Mouse (Mus musculus) gastrocnemius, postnatal 14 days (tissue): ENCODE results near the gene Ift57. TPM values are rescaled to one million over a fixed set of nuclear protein-coding genes. Genes with fewer than 3 reads are reported as not detected.

Experiments
- DNase-seq: peaks from one replicate; pipeline ENCODE4 v3.0.0; 2021; ENCODE audit warnings: mixed read lengths
- intact Hi-C: fragments of 180-260 bp; cut with DNase I; formaldehyde crosslinking; loops from one replicate; pipeline ENCODE4 v1.15.1; 2025; ENCODE audit warnings: low total_unique reads
- total RNA-seq, 2 experiments: library from RNA; stranded (reverse); gene quantifications; 2 replicates each; pipeline ENCODE4 v1.2.3; 2021

Ift57 gene
- total RNA-seq, 2 experiments from 2014 or later = 6.4 to 6.9 TPM

GRCm38 (mm10) chr16:49736536-49736935 lies 37.5 kb downstream of the Ift57 start:
- intact Hi-C loops = no loop called here
- no peak for DNase-seq

- intact Hi-C loops = no loop called here
- DNase-seq = no peak
Measured at GRCm38 (mm10) chr16:49747360-49747759, 48.3 kb downstream of the Ift57 start.

- intact Hi-C loops = no loop called here
- no peak for DNase-seq
Measured at GRCm38 (mm10) chr16:49752906-49753305, 53.9 kb downstream of the Ift57 start.

GRCm38 (mm10) chr16:49753318-49753717 lies 54.3 kb downstream of the Ift57 start:
- intact Hi-C loops = no loop called here

GRCm38 (mm10) chr16:49760517-49761203 lies 61.6 kb downstream of the Ift57 start:
- intact Hi-C loops = no loop called here
- DNase-seq = no peak

More at GRCm38 (mm10) chr16:49753318-49753717, 54.3 kb downstream of the Ift57 start:
- no peak for DNase-seq

- no peak for DNase-seq
- intact Hi-C loops = no loop called here
Measured at GRCm38 (mm10) chr16:49761981-49762380, 62.9 kb downstream of the Ift57 start.

GRCm38 (mm10) chr16:49766326-49766725 lies 67.3 kb downstream of the Ift57 start:
- intact Hi-C loops = no loop called here
- no peak for DNase-seq

GRCm38 (mm10) chr16:49768491-49769031 lies 69.5 kb downstream of the Ift57 start:
- intact Hi-C loops = no loop called here
- no peak for DNase-seq

- no peak for DNase-seq
- intact Hi-C loops = no loop called here
Measured at GRCm38 (mm10) chr16:49769831-49770261, 70.8 kb downstream of the Ift57 start.

- intact Hi-C loops = no loop called here
- DNase-seq = no peak
Measured at GRCm38 (mm10) chr16:49770320-49771189, 71.5 kb downstream of the Ift57 start.

GRCm38 (mm10) chr16:49771609-49772396 lies 72.8 kb downstream of the Ift57 start:
- no peak for DNase-seq
- intact Hi-C loops = no loop called here

- intact Hi-C loops = no loop called here
- DNase-seq = no peak
Measured at GRCm38 (mm10) chr16:49772576-49772975, 73.5 kb downstream of the Ift57 start.

- intact Hi-C loops = no loop called here
- no peak for DNase-seq
Measured at GRCm38 (mm10) chr16:49773068-49773467, 74.0 kb downstream of the Ift57 start.

GRCm38 (mm10) chr16:49774059-49775001 lies 75.3 kb downstream of the Ift57 start:
- DNase-seq = no peak
- intact Hi-C loops = no loop called here

- DNase-seq = no peak
- intact Hi-C loops = no loop called here
Measured at GRCm38 (mm10) chr16:49775002-49775966, 76.3 kb downstream of the Ift57 start.

GRCm38 (mm10) chr16:49776981-49777380 lies 77.9 kb downstream of the Ift57 start:
- DNase-seq = no peak
- intact Hi-C loops = no loop called here

- intact Hi-C loops = no loop called here
- DNase-seq = no peak
Measured at GRCm38 (mm10) chr16:49781556-49782156, 82.6 kb downstream of the Ift57 start.
